Mouse (Mus musculus): ENCODE data around the gene B4galt3.

DNA sequence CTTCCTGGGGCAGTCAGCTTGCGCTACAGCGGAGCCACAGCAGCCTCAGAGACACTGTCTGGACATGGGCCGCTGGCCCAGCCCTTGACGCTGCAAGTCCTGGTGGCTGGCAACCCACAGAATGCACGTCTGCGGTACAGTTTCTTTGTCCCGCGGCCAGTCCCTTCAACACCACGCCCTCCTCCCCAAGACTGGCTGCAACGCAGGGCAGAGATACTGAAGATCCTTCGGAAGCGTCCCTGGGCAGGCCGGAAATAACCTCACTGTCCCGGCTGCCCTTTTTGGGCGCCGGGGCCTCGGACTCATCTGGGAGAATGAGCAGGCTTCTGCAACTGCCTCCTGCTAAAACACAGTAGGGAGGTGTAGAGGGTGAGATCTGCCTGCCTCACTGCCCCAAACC lies 11.2 kb upstream of the B4galt3 start:
- TF ChIP-seq GATA1 (IDR thresholded peaks at IDR 0.05; ENCODE audit: low read length), result no peak
- TF ChIP-seq TAL1 (IDR thresholded peaks at IDR 0.05; ENCODE audit: low read length), result no peak

Data from erythroblast, embryonic 14.5 days (primary cell).